Mouse (Mus musculus): ENCODE data around the gene Tmem140.

Tmem140 gene

GRCm38 (mm10) chr6:34909631-34910345 lies 46.8 kb downstream of the Tmem140 start:
- DNase-seq = no peak

- DNase-seq = peak; percentile 91
These were observed 47.6 kb downstream of the Tmem140 start, which contains the start of gene Wdr91 for GRCm38 (mm10) chr6:34910371-34911219. Gene Wdr91 (minus strand): TSS chr6:34910876.

GRCm38 (mm10) chr6:34913341-34914040 lies 50.5 kb downstream of the Tmem140 start:
- no peak for DNase-seq

GRCm38 (mm10) chr6:34914462-34914861 lies 51.5 kb downstream of the Tmem140 start:
- no peak for DNase-seq

GRCm38 (mm10) chr6:34919146-34919545 lies 56.2 kb downstream of the Tmem140 start:
- DNase-seq = no peak

- DNase-seq = no peak
These were observed 57.0 kb downstream of the Tmem140 start, which contains the start of gene Stra8 for GRCm38 (mm10) chr6:34919956-34920355. Gene Stra8 (plus strand): TSS chr6:34920163.

- no peak for DNase-seq
These were observed 57.7 kb downstream of the Tmem140 start for GRCm38 (mm10) chr6:34920631-34921030.

GRCm38 (mm10) chr6:34921941-34922340 lies 59.0 kb downstream of the Tmem140 start:
- no peak for DNase-seq

All from cerebellum, adult 11 months (tissue).